Mouse (Mus musculus): Measurements from ENCODE around the gene Tex264. TPM values are rescaled to one million over a fixed set of nuclear protein-coding genes. Genes with fewer than 3 reads are reported as not detected.

Tex264 gene
- polyA plus RNA-seq, 1 experiment = 77.9 TPM

- Histone ChIP-seq H3K4me1 (ENCODE audit: control insufficient read depth, insufficient read depth, insufficient read length, low read length) (no peaks in the 10 kb centered on the region), H3K27ac (ENCODE audit: insufficient read depth, low read depth, low read length) (no peak overlapping the region), H3K4me3 (ENCODE audit: low read depth, low read length) (no peak overlapping the region), H3K27me3 (ENCODE audit: control insufficient read depth, insufficient read depth, low read length) (no peaks in the 10 kb centered on the region), H3K36me3 (ENCODE audit: control insufficient read depth, insufficient read depth, low read length) (peaks cover 38% of the 10 kb centered on the region)
- no peak for TF ChIP-seq CTCF (IDR thresholded peaks at IDR 0.05; ENCODE audit: extremely low read depth, insufficient read length, insufficient replicate concordance, low read depth, low read length)
- no peak for TF ChIP-seq POLR2A (IDR thresholded peaks at IDR 0.05; ENCODE audit: low read depth, low read length)
- 91% methylated on average over 6 of the region's 6 CpGs for WGBS
These were observed 20.9 kb downstream of the Tex264 start for GRCm38 (mm10) chr9:106664856-106665255.

DNA sequence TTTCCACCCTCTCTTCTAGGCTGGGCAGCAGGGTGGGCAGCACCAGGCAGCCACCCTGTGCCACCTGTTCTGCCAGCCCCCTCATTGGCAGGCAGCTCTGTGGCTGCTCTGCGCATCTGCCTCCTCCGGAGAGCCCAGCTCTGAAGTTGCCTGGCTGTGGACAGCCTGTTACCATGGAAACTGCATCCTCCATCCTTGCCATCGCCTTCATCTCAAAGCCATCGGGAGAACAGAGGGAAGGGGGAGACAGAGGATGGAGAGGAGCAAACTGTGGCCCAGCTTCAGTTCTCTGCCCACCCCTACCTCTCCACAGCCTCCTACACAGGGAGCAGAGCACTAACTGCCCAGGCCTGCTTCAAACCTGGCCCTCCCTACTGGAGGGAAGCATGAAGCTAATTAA is 21.3 kb downstream of the Tex264 start:
- Histone ChIP-seq H3K27ac (ENCODE audit: insufficient read depth, low read depth, low read length) (no peak overlapping the region), H3K27me3 (ENCODE audit: control insufficient read depth, insufficient read depth, low read length) (no peaks in the 10 kb centered on the region), H3K4me3 (ENCODE audit: low read depth, low read length) (no peak overlapping the region), H3K4me1 (ENCODE audit: control insufficient read depth, insufficient read depth, insufficient read length, low read length) (no peaks in the 10 kb centered on the region), H3K36me3 (ENCODE audit: control insufficient read depth, insufficient read depth, low read length) (peaks cover 41% of the 10 kb centered on the region)
- WGBS = 85% methylated on average over 4 of the region's 4 CpGs
- TF ChIP-seq POLR2A (IDR thresholded peaks at IDR 0.05; ENCODE audit: low read depth, low read length) (no peak), CTCF (IDR thresholded peaks at IDR 0.05; ENCODE audit: extremely low read depth, insufficient read length, insufficient replicate concordance, low read depth, low read length) (no peak)

- no peaks in the 10 kb centered on the region for H3K4me1 ChIP-seq (ENCODE audit: control insufficient read depth, insufficient read depth, insufficient read length, low read length)
- H3K4me3 ChIP-seq (ENCODE audit: low read depth, low read length) = no peak overlapping the region
- TF ChIP-seq CTCF (IDR thresholded peaks at IDR 0.05; ENCODE audit: extremely low read depth, insufficient read length, insufficient replicate concordance, low read depth, low read length) (no peak), POLR2A (IDR thresholded peaks at IDR 0.05; ENCODE audit: low read depth, low read length) (no peak)
- WGBS = 82% methylated on average over 6 of the region's 6 CpGs
- H3K36me3 ChIP-seq (ENCODE audit: control insufficient read depth, insufficient read depth, low read length) = peaks cover 43% of the 10 kb centered on the region
- H3K27me3 ChIP-seq (ENCODE audit: control insufficient read depth, insufficient read depth, low read length) = no peaks in the 10 kb centered on the region
- no peak overlapping the region for H3K27ac ChIP-seq (ENCODE audit: insufficient read depth, low read depth, low read length)
These were observed 22.5 kb downstream of the Tex264 start for GRCm38 (mm10) chr9:106663200-106663599.

DNA sequence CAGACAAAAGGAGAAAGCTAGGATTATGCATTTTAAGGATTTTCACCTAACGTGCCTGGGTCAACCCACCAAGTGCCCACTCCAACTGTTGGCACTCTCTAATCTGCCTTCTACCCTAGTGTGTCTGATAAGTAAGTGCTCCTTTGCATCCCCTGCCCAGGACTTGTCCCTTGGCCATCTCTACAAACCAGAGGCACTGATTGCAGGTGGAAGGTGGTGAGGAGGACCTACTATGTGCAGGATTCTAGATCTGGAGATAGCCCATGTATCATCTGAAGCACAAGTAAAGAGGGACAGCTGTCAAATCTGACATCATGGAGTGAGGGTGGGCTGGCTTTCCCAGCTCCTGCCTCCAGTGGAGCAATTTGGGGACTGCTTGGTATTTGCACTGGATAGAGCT is 25.8 kb downstream of the Tex264 start:
- 95% methylated on average over 1 of the region's 1 CpGs for WGBS

DNA sequence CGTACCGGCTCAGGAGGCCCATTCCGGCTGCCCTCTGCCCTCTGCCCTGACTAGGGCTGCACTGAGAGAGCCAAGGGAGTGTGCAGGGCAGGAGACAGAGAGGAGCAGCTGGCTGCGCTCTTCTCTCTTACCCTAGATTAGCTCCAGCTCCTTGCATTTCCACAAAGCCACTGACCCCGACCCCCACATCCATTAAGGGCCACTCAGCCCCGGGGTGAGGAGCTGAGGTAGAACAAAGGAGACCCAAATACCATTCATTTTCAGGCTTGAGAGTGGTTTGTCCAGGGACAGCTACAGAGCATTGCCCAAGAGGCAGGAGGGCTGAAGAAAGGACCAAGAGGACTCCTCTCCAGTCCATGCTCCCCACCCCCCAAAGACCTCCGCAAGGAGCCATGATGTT is 26.3 kb downstream of the Tex264 start:
- no peak for TF ChIP-seq POLR2A (IDR thresholded peaks at IDR 0.05; ENCODE audit: low read depth, low read length)
- TF ChIP-seq CTCF (IDR thresholded peaks at IDR 0.05; ENCODE audit: extremely low read depth, insufficient read length, insufficient replicate concordance, low read depth, low read length) = no peak
- Histone ChIP-seq H3K4me1 (ENCODE audit: control insufficient read depth, insufficient read depth, insufficient read length, low read length) (no peaks in the 10 kb centered on the region), H3K4me3 (ENCODE audit: low read depth, low read length) (no peak overlapping the region), H3K27ac (ENCODE audit: insufficient read depth, low read depth, low read length) (no peak overlapping the region), H3K27me3 (ENCODE audit: control insufficient read depth, insufficient read depth, low read length) (peaks cover 12% of the 10 kb centered on the region), H3K36me3 (ENCODE audit: control insufficient read depth, insufficient read depth, low read length) (peaks cover 28% of the 10 kb centered on the region)
- 87% methylated on average over 7 of the region's 7 CpGs for WGBS

More for the DNA sequence above, 25.8 kb downstream of the Tex264 start:
- no peaks in the 10 kb centered on the region for H3K4me1 ChIP-seq (ENCODE audit: control insufficient read depth, insufficient read depth, insufficient read length, low read length)
- no peak for TF ChIP-seq POLR2A (IDR thresholded peaks at IDR 0.05; ENCODE audit: low read depth, low read length)
- no peak for TF ChIP-seq CTCF (IDR thresholded peaks at IDR 0.05; ENCODE audit: extremely low read depth, insufficient read length, insufficient replicate concordance, low read depth, low read length)
- no peak overlapping the region for H3K4me3 ChIP-seq (ENCODE audit: low read depth, low read length)
- peaks cover 12% of the 10 kb centered on the region for H3K27me3 ChIP-seq (ENCODE audit: control insufficient read depth, insufficient read depth, low read length)
- peaks cover 28% of the 10 kb centered on the region for H3K36me3 ChIP-seq (ENCODE audit: control insufficient read depth, insufficient read depth, low read length)
- H3K27ac ChIP-seq (ENCODE audit: insufficient read depth, low read depth, low read length) = no peak overlapping the region

DNA sequence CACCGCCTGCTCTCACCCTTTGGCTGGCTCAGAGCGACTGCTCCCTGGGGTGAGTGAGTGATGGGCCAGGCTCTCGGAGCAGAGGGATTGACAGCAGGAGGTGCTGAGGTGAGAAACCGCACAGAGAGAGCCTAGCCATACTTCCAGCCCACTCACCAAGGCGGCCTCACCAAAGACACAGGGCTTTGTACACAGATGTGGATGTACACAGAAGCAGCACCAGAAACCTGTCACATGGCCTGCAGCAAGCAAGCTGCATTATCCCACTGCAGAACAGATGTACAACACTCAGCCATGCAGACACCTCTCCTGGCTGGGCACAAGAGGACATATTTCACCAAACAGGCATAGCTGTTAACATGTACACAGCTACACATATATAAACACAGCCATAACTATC is 28.1 kb downstream of the Tex264 start:
- peaks cover 26% of the 10 kb centered on the region for H3K36me3 ChIP-seq (ENCODE audit: control insufficient read depth, insufficient read depth, low read length)
- WGBS = 60% methylated on average over 5 of the region's 5 CpGs
- H3K4me3 ChIP-seq (ENCODE audit: low read depth, low read length) = no peak overlapping the region
- peaks cover 12% of the 10 kb centered on the region for H3K27me3 ChIP-seq (ENCODE audit: control insufficient read depth, insufficient read depth, low read length)
- no peak overlapping the region for H3K27ac ChIP-seq (ENCODE audit: insufficient read depth, low read depth, low read length)
- H3K4me1 ChIP-seq (ENCODE audit: control insufficient read depth, insufficient read depth, insufficient read length, low read length) = no peaks in the 10 kb centered on the region
- TF ChIP-seq POLR2A (IDR thresholded peaks at IDR 0.05; ENCODE audit: low read depth, low read length) (no peak), CTCF (IDR thresholded peaks at IDR 0.05; ENCODE audit: extremely low read depth, insufficient read length, insufficient replicate concordance, low read depth, low read length) (no peak)

GRCm38 (mm10) chr9:106656820-106657219 is 28.9 kb downstream of the Tex264 start:
- Histone ChIP-seq H3K27me3 (ENCODE audit: control insufficient read depth, insufficient read depth, low read length) (peaks cover 12% of the 10 kb centered on the region), H3K4me3 (ENCODE audit: low read depth, low read length) (no peak overlapping the region), H3K4me1 (ENCODE audit: control insufficient read depth, insufficient read depth, insufficient read length, low read length) (no peaks in the 10 kb centered on the region), H3K36me3 (ENCODE audit: control insufficient read depth, insufficient read depth, low read length) (peaks cover 23% of the 10 kb centered on the region), H3K27ac (ENCODE audit: insufficient read depth, low read depth, low read length) (no peak overlapping the region)
- no peak for TF ChIP-seq POLR2A (IDR thresholded peaks at IDR 0.05; ENCODE audit: low read depth, low read length)
- TF ChIP-seq CTCF (IDR thresholded peaks at IDR 0.05; ENCODE audit: extremely low read depth, insufficient read length, insufficient replicate concordance, low read depth, low read length) = no peak
- 49% methylated on average over 5 of the region's 5 CpGs for WGBS
